Mouse (Mus musculus): ENCODE measurements around the gene Dhrs4. TPM values are rescaled to one million over a fixed set of nuclear protein-coding genes. Genes with fewer than 3 reads are reported as not detected.

The Dhrs4 gene
- polyA plus RNA-seq, 1 experiment from 2014 or later, result 12.4 TPM

DNA sequence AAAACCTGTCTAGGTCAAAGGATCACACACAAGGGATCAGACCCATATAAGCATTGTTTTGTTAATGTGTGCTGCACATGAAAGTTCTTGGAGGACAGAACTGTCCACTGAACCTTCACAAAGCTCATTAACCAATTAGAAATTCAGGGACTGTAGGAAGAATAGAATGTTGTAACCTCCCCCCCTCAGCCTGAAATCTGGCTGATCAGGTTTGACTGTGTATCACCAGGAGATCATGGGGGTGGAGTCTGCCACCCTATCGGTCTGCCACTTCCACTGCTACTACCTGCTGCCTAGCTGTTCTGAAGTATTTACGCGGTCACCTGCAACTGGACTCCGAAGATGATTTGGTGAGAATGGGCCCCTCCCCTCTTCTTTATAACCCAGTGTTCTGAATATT lies 18.8 kb upstream of the Dhrs4 start:
- 71% methylated on average over 4 of the region's 4 CpGs for WGBS
- Histone ChIP-seq H3K4me1 (replicated peaks; ENCODE audit: control insufficient read depth, insufficient read depth, low read length) (no peaks in the 10 kb centered on the region), H3K4me3 (replicated peaks; ENCODE audit: low read length) (no peak overlapping the region), H3K36me3 (replicated peaks; ENCODE audit: control insufficient read depth, insufficient read depth) (no peaks in the 10 kb centered on the region), H3K27ac (no peak overlapping the region), H3K9me3 (ENCODE audit: control insufficient read depth, low read length) (peaks cover 5% of the 10 kb centered on the region; the same call in 1 of the 2 replicates), H3K27me3 (ENCODE audit: control insufficient read depth, insufficient read depth, low read length) (no peaks in the 10 kb centered on the region), H3K9ac (no peak overlapping the region), H3K4me2 (replicated peaks) (no peak overlapping the region)
- ATAC-seq (ENCODE audit: low FRiP score) (no peak), DNase-seq (ENCODE audit: low spot score) (no peak)

DNA sequence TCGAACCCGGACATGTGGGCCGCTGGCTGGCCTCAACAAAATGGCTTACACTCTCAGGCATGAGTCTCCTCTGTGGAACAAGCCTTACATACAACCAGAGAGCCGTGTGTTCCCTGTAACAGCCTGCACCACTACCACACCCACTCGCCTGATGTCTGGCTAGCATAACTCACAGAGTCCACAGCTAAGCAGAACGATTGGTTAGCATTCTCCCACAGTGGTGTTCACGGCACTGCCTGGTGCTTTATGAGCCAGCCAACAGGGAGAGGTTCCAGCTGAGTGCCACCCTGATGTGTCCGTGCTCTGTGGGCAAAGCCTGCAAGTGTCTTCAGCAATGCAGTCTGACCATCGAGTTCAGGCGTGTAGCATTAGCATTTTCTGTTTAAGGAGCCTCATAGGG lies 18.3 kb upstream of the Dhrs4 start:
- Histone ChIP-seq H3K4me3 (replicated peaks; ENCODE audit: low read length) (no peak overlapping the region), H3K36me3 (replicated peaks; ENCODE audit: control insufficient read depth, insufficient read depth) (no peaks in the 10 kb centered on the region), H3K27me3 (ENCODE audit: control insufficient read depth, insufficient read depth, low read length) (no peaks in the 10 kb centered on the region), H3K27ac (no peak overlapping the region), H3K9ac (no peak overlapping the region), H3K4me1 (replicated peaks; ENCODE audit: control insufficient read depth, insufficient read depth, low read length) (no peaks in the 10 kb centered on the region), H3K9me3 (ENCODE audit: control insufficient read depth, low read length) (peaks cover 5% of the 10 kb centered on the region; the same call in 1 of the 2 replicates), H3K4me2 (replicated peaks) (no peak overlapping the region)
- no peak for DNase-seq (ENCODE audit: low spot score)
- ATAC-seq (ENCODE audit: low FRiP score), result no peak
- WGBS, result 73% methylated on average over 10 of the region's 10 CpGs

GRCm38 (mm10) chr14:55461757-55462156 lies 16.8 kb upstream of the Dhrs4 start:
- H3K4me2 ChIP-seq (replicated peaks), result no peak overlapping the region
- H3K36me3 ChIP-seq (replicated peaks; ENCODE audit: control insufficient read depth, insufficient read depth), result no peaks in the 10 kb centered on the region
- no peaks in the 10 kb centered on the region for H3K4me1 ChIP-seq (replicated peaks; ENCODE audit: control insufficient read depth, insufficient read depth, low read length)
- no peak for ATAC-seq (ENCODE audit: low FRiP score)
- WGBS, result 75% methylated on average over 4 of the region's 4 CpGs
- no peak for DNase-seq (ENCODE audit: low spot score)
- no peak overlapping the region for H3K9ac ChIP-seq
- no peaks in the 10 kb centered on the region for H3K27me3 ChIP-seq (ENCODE audit: control insufficient read depth, insufficient read depth, low read length)
- H3K4me3 ChIP-seq (replicated peaks; ENCODE audit: low read length), result no peak overlapping the region
- H3K27ac ChIP-seq, result no peak overlapping the region
- no peaks in the 10 kb centered on the region for H3K9me3 ChIP-seq (ENCODE audit: control insufficient read depth, low read length)

- Histone ChIP-seq H3K27me3 (ENCODE audit: control insufficient read depth, insufficient read depth, low read length) (no peaks in the 10 kb centered on the region), H3K9ac (no peak overlapping the region), H3K4me3 (replicated peaks; ENCODE audit: low read length) (no peak overlapping the region), H3K4me2 (replicated peaks) (no peak overlapping the region), H3K9me3 (ENCODE audit: control insufficient read depth, low read length) (no peaks in the 10 kb centered on the region), H3K36me3 (replicated peaks; ENCODE audit: control insufficient read depth, insufficient read depth) (no peaks in the 10 kb centered on the region), H3K27ac (no peak overlapping the region), H3K4me1 (replicated peaks; ENCODE audit: control insufficient read depth, insufficient read depth, low read length) (no peaks in the 10 kb centered on the region)
- 84% methylated on average over 4 of the region's 4 CpGs for WGBS
- ATAC-seq (ENCODE audit: low FRiP score), result no peak
- DNase-seq (ENCODE audit: low spot score), result no peak
These were observed 12.1 kb upstream of the Dhrs4 start for GRCm38 (mm10) chr14:55466481-55466880.

DNA sequence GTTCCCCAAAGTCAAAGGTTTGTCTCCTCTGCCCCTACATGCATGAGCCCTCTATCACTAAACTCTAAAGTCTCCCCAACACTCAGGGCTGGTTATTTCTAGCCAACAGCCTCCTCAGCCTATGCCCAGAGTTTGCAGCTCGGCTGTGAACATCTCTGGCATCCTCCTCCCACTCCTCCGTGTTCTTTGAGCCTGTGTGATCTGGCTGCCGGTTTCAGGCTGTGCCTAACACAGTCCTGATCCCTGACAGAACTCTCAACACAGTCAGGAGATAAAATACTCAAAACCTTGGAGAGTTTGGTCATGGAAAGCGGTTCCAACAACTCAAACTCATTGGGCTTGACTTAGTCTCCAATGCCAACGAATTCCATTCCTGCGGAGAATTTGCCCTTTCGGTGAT lies 11.4 kb upstream of the Dhrs4 start:
- no peak for ATAC-seq (ENCODE audit: low FRiP score)
- Histone ChIP-seq H3K4me2 (replicated peaks) (no peak overlapping the region), H3K4me3 (replicated peaks; ENCODE audit: low read length) (no peak overlapping the region), H3K27ac (no peak overlapping the region), H3K9me3 (ENCODE audit: control insufficient read depth, low read length) (no peaks in the 10 kb centered on the region), H3K4me1 (replicated peaks; ENCODE audit: control insufficient read depth, insufficient read depth, low read length) (no peaks in the 10 kb centered on the region), H3K36me3 (replicated peaks; ENCODE audit: control insufficient read depth, insufficient read depth) (no peaks in the 10 kb centered on the region), H3K27me3 (ENCODE audit: control insufficient read depth, insufficient read depth, low read length) (no peaks in the 10 kb centered on the region), H3K9ac (no peak overlapping the region)
- WGBS, result 85% methylated on average over 7 of the region's 7 CpGs
- DNase-seq (ENCODE audit: low spot score), result no peak

- no peaks in the 10 kb centered on the region for H3K36me3 ChIP-seq (replicated peaks; ENCODE audit: control insufficient read depth, insufficient read depth)
- no peaks in the 10 kb centered on the region for H3K9me3 ChIP-seq (ENCODE audit: control insufficient read depth, low read length)
- DNase-seq (ENCODE audit: low spot score) (no peak), ATAC-seq (ENCODE audit: low FRiP score) (no peak)
- H3K4me2 ChIP-seq (replicated peaks), result no peak overlapping the region
- H3K9ac ChIP-seq, result no peak overlapping the region
- H3K27me3 ChIP-seq (ENCODE audit: control insufficient read depth, insufficient read depth, low read length), result no peaks in the 10 kb centered on the region
- WGBS, result 94% methylated on average over 2 of the region's 2 CpGs
- no peak overlapping the region for H3K27ac ChIP-seq
- no peak overlapping the region for H3K4me3 ChIP-seq (replicated peaks; ENCODE audit: low read length)
- H3K4me1 ChIP-seq (replicated peaks; ENCODE audit: control insufficient read depth, insufficient read depth, low read length), result no peaks in the 10 kb centered on the region
These were observed 10.2 kb upstream of the Dhrs4 start for GRCm38 (mm10) chr14:55468301-55468741.

DNA sequence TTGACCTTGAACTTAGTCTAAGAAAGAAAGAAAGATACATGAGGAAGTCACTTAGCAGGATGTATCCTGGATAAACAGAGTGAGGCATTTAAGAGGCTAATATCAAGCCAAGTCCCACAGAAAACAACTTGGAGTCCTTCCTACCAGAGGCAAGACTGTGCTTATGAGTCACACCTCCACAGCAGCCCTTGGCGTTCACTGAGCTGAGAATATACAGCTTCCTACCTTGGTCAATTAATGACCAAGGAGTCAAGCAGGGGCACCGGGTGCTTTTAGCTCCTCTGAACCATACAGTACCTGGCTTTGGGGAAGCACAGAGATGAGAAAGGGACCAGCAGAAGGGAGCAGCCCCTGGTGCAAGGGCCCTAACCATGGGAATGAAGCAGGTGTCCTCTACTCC lies 9.5 kb upstream of the Dhrs4 start:
- DNase-seq (ENCODE audit: low spot score), result no peak
- no peaks in the 10 kb centered on the region for H3K27me3 ChIP-seq (ENCODE audit: control insufficient read depth, insufficient read depth, low read length)
- no peaks in the 10 kb centered on the region for H3K4me1 ChIP-seq (replicated peaks; ENCODE audit: control insufficient read depth, insufficient read depth, low read length)
- no peak overlapping the region for H3K4me3 ChIP-seq (replicated peaks; ENCODE audit: low read length)
- 87% methylated on average over 2 of the region's 2 CpGs for WGBS
- no peak overlapping the region for H3K4me2 ChIP-seq (replicated peaks)
- H3K36me3 ChIP-seq (replicated peaks; ENCODE audit: control insufficient read depth, insufficient read depth), result no peaks in the 10 kb centered on the region
- no peak overlapping the region for H3K27ac ChIP-seq
- ATAC-seq (ENCODE audit: low FRiP score), result no peak
- no peak overlapping the region for H3K9ac ChIP-seq
- H3K9me3 ChIP-seq (ENCODE audit: control insufficient read depth, low read length), result no peaks in the 10 kb centered on the region

- Histone ChIP-seq H3K36me3 (replicated peaks; ENCODE audit: control insufficient read depth, insufficient read depth) (no peaks in the 10 kb centered on the region), H3K9me3 (ENCODE audit: control insufficient read depth, low read length) (no peaks in the 10 kb centered on the region), H3K27ac (no peak overlapping the region), H3K4me2 (replicated peaks) (no peak overlapping the region), H3K9ac (no peak overlapping the region), H3K27me3 (ENCODE audit: control insufficient read depth, insufficient read depth, low read length) (no peaks in the 10 kb centered on the region), H3K4me1 (replicated peaks; ENCODE audit: control insufficient read depth, insufficient read depth, low read length) (no peaks in the 10 kb centered on the region), H3K4me3 (replicated peaks; ENCODE audit: low read length) (no peak overlapping the region)
- 85% methylated on average over 6 of the region's 6 CpGs for WGBS
- ATAC-seq (ENCODE audit: low FRiP score), result no peak
- no peak for DNase-seq (ENCODE audit: low spot score)
These were observed 8.7 kb upstream of the Dhrs4 start for GRCm38 (mm10) chr14:55469821-55470220.

DNA sequence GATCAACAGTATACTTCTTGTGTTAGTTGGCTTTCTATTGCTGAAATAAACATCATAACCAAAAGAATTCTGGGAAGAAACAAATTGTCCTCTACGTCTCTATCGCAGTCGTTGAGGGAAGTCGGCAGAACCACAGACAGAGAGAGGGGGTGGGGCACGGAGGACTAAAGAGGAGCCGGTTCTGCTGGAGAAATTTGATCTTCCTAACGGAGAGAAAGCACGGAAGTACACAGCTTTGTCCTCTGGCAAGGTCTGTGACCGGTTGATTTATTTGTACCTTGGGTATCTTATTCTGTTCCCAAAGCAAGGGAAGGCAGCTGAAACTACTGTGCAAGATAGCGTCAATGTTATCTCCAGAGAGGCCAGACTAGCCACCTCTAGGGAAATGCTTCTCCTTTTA lies 7.8 kb upstream of the Dhrs4 start:
- Histone ChIP-seq H3K27me3 (ENCODE audit: control insufficient read depth, insufficient read depth, low read length) (no peaks in the 10 kb centered on the region), H3K4me3 (replicated peaks; ENCODE audit: low read length) (no peak overlapping the region), H3K27ac (no peak overlapping the region), H3K4me1 (replicated peaks; ENCODE audit: control insufficient read depth, insufficient read depth, low read length) (no peaks in the 10 kb centered on the region), H3K36me3 (replicated peaks; ENCODE audit: control insufficient read depth, insufficient read depth) (no peaks in the 10 kb centered on the region), H3K9me3 (ENCODE audit: control insufficient read depth, low read length) (no peaks in the 10 kb centered on the region), H3K9ac (no peak overlapping the region), H3K4me2 (replicated peaks) (no peak overlapping the region)
- DNase-seq (ENCODE audit: low spot score) (no peak), ATAC-seq (ENCODE audit: low FRiP score) (no peak)
- 15% methylated on average over 10 of the region's 10 CpGs for WGBS

- Histone ChIP-seq H3K9me3 (ENCODE audit: control insufficient read depth, low read length) (no peaks in the 10 kb centered on the region), H3K4me1 (replicated peaks; ENCODE audit: control insufficient read depth, insufficient read depth, low read length) (no peaks in the 10 kb centered on the region), H3K4me3 (replicated peaks; ENCODE audit: low read length) (no peak overlapping the region), H3K27me3 (ENCODE audit: control insufficient read depth, insufficient read depth, low read length) (no peaks in the 10 kb centered on the region), H3K36me3 (replicated peaks; ENCODE audit: control insufficient read depth, insufficient read depth) (no peaks in the 10 kb centered on the region), H3K27ac (no peak overlapping the region), H3K9ac (no peak overlapping the region), H3K4me2 (replicated peaks) (no peak overlapping the region)
- WGBS, result 52% methylated on average over 2 of the region's 2 CpGs
- no peak for DNase-seq (ENCODE audit: low spot score)
- no peak for ATAC-seq (ENCODE audit: low FRiP score)
These were observed 2.9 kb upstream of the Dhrs4 start for GRCm38 (mm10) chr14:55475654-55476053.
